Comparison of ENCODE assay signal across 8 mouse cellular contexts in genomic region chr3:157924692-157925328, GRCm38 (mm10). TPM values are rescaled to one million over a fixed set of nuclear protein-coding genes. Genes with fewer than 3 reads are reported as not detected.
DNase-seq lines count a peak whose midpoint lies in the region; ATAC-seq lines count a peak whose summit lies in the region.

Gene Cth, minus strand, starts transcription at chr3:157925077.

- H3K4me2 ChIP-seq in hindbrain, embryonic 15.5 days, result peak within 1 kb of the TSS; percentile 94

- peak; percentile 88 for ATAC-seq in activated CD4-positive, CD25-positive, alpha-beta regulatory T cell, adult 4 months
- ATAC-seq in common myeloid progenitor, adult 5-6 weeks (replicated peaks; ENCODE audit: low read depth, poor library complexity, severe bottlenecking), result peak; percentile 98
- ATAC-seq in hindbrain, embryonic 15.5 days (ENCODE audit: low FRiP score, low read depth), result peak; percentile 99

- no peaks in the 10 kb centered on the region for H3K36me3 ChIP-seq in hindbrain, embryonic 15.5 days

- under 1% methylated on average over 30 of the region's 30 CpGs for WGBS in hindbrain, embryonic 15.5 days

- DNase-seq in gastrocnemius, adult 18-20 months (ENCODE audit: low spot score), result peak; percentile 89
- DNase-seq in layer of hippocampus, postnatal 36 days, result peak; percentile 82 to 83
- peak; percentile 94 for DNase-seq in lung, postnatal 25 days (ENCODE audit: low spot score)
- peak; percentile 96 for DNase-seq in retina, postnatal 1 day
- DNase-seq in thymus, postnatal 4 days, result peak; percentile 70

- H3K9ac ChIP-seq in hindbrain, embryonic 15.5 days, result peak within 1 kb of the TSS; percentile 38; the same call in 1 of the 2 replicates

- H3K4me1 ChIP-seq in hindbrain, embryonic 15.5 days (replicated peaks), result peaks cover 3% of the 10 kb centered on the region

- H3K4me3 ChIP-seq in hindbrain, embryonic 15.5 days, result peak within 1 kb of the TSS; percentile 45

- no peaks in the 10 kb centered on the region for H3K27me3 ChIP-seq in hindbrain, embryonic 15.5 days

- H3K27ac ChIP-seq in hindbrain, embryonic 15.5 days (replicated peaks), result no peak within 1 kb of the TSS

- no peaks in the 10 kb centered on the region for H3K9me3 ChIP-seq in hindbrain, embryonic 15.5 days

RNA-seq across cellular contexts. Expression of gene Cth, which starts in this region (rescaled TPM):
- polyA plus RNA-seq in activated CD4-positive, CD25-positive, alpha-beta regulatory T cell, adult 4 months (2017; shearing (Covaris generic)), result under 1 TPM in 1 of 2 experiments, not detected in 1; 0.49 TPM
- not detected in 2 replicates for total RNA-seq in common myeloid progenitor, adult 5-6 weeks (2017)
- total RNA-seq in gastrocnemius, adult 18-20 months (2021), result 1 to 10 TPM; 2.7 to 4.3 TPM
- polyA plus RNA-seq in hindbrain, embryonic 15.5 days (2015; fragmentation: Nextera tagmentation; extraction: Ambion mirVana), result 2.8 and 3.5 TPM in 2 replicates
- total RNA-seq in layer of hippocampus, postnatal 36 days (2021), result 1 to 10 TPM; 7.2 TPM

Comparison
In these comparisons a context has a peak if more than half of its experiments do, and no peak if none do; other contexts are left out.
1. Peak in ATAC-seq in activated CD4-positive, CD25-positive, alpha-beta regulatory T cell, adult 4 months; RNA of the gene not detected or under 1 TPM.
2. Peak in ATAC-seq in common myeloid progenitor, adult 5-6 weeks; RNA of the gene not detected or under 1 TPM.